Mouse (Mus musculus) lung, postnatal 36 days (tissue): ENCODE results near the gene Cyp3a41b.
"Not testable (repeated sequence)": the region's sequence is repeated elsewhere in the genome, so short reads cannot be mapped to it uniquely, and the experiment has no call there.

Experiments used
- DNase-seq: peaks from one replicate; pipeline ENCODE4 v3.0.0; 2022; ENCODE audit warnings: mixed read lengths

The Cyp3a41b gene

DNA sequence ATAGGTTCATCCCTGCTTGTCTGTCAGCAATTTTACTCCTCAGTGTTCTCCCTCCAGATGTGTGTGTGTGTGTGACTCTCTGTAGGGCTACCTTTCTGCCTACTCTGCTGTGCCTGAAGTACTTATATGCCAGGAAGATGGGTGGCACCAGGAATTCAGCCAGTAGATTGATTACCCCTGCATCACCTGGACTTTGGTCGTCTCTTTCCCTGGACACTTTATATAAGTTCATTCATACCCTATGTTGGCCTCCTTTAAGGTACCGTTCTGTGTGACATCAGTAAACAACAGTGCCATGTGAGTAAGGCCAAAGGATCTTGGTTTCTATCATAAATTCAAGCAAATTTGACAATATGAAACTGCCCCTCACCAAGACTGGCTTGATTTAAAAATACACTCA, at the start of gene Cyp3a41b:
Gene Cyp3a41b (minus strand): TSS at position 101 of the 400 bp plus-strand sequence.
- DNase-seq: not testable (repeated sequence)

DNA sequence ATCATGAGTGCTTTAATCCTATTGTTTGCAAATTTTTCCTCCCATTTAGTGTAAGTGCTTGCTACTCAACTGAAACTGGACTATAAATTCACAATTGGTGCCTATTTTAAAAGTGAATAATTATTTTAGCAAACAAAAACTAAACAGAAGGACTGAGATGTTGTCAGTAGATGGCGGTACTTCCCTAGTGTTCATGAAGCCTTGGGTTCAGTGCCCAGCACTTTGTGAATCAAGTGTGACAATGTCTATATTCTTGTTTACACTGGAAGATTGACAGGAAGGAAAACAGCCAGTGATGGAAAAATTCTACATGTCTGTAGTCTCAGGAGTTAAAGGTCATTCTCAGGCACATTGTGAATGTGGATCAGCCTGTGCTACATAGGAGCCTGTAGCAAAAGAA, 47.8 kb upstream of the Cyp3a41b start:
- DNase-seq: not testable (repeated sequence)

DNA sequence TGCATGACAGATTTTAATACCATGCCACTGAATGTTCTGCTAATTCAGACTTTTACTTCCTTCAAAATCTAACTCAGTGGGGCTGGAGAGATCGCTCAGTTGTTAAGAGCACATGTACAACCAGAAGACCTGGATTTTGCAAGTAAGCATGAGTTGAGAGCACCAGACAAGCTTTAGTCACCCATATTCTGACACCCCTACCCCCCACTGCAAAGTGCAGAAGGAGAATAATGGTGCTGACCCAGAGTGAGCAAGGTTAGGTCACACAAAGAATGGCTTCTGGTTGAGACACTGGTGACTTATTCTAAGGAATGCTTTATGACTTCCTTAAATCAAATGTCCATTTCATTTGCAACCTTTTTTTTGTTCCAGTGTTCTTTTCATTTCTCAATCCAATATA, 20.4 kb upstream of the Cyp3a41b start:
- not testable (repeated sequence) for DNase-seq

DNA sequence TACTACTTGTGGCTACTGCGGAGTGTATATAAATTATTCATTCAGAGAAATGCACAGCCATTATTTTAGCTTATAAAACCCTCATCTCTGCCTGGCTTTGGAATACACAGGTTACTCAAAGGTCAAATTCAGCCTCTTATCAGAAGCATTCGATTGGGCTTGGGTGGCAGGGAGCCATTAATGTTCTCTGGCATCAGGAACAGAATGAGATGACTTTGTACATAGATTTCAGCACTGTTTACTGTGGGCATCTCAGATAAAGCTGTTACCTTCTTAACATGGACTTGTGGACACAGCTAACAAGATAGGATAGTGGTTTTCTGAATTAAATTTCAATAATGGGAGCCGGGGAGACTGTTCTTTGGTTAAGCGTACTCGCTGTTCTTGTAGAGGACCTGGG, 13.3 kb upstream of the Cyp3a41b start:
- DNase-seq: not testable (repeated sequence)

DNA sequence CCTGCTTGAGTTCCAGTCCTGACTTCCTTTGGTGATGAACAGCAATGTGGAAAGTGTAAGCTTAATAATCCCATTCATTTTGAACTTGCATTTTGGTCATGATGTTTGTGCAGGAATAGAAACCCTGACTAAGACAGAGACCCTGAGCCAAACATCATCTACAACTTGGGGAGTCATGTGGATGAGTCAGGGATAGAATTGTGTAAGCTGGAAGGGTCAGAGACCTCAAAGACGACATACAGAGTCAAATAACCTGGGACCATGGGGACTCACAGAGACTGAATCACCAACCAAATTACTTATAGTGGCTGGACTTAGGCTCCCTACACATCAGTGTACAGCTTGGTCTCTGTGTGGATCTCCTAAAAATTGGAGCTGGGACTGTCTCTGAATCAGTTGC, 7.2 kb downstream of the Cyp3a41b start:
- DNase-seq: not testable (repeated sequence)

DNA sequence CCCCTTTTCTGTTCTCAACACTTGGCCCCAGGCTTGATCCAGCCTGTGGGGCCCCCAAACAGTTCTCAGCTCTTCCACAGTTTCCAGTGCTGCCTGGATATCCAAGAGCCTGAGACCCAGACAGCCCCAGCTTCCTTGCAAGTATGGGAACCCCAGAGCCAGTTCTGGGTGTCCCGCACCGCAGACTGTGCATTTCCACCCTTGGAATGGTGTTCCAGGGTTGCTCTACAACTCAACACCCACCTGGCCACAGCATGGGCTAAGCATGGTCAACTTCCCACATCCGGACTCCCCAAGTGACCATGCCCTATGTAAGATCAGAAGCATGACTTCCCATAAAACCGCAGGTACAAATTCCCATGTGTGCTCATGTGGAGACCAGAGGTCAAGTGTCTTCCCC, 8.9 kb downstream of the Cyp3a41b start:
- not testable (repeated sequence) for DNase-seq

DNA sequence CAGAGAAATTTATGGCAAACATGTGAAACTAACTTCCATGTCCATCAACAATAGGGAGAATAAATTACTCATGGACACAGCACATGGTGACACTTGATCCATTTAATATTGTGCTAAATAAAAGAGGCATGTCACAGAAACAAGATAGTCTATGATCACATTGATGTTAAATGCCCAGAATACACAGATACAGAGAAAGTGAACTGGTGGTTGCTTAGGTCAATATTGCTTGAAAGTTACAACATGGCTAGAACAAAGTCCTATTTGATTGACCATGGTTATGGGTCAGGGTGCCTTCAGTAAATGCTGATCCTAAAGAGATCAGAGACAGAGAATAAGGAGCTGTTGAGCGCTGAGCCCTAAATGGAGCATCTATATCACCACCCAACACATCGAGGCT, 12.6 kb downstream of the Cyp3a41b start:
- not testable (repeated sequence) for DNase-seq
